Mouse (Mus musculus) myocyte (in vitro differentiated cells): ENCODE data around the gene Krtcap3.

Experiments used
- CEBPB ChIP-seq: IDR thresholded peaks from 2 replicates; pipeline ENCODE4 v1.6.1; 2011; ENCODE audit warnings: mild to moderate bottlenecking, moderate library complexity; ENCODE audit not compliant: poor library complexity, insufficient read depth, severe bottlenecking
- E2F4 ChIP-seq: IDR thresholded peaks from one replicate; pipeline ENCODE4 v1.6.1; 2011; ENCODE audit warnings: mild to moderate bottlenecking, control low read depth, moderate library complexity; ENCODE audit not compliant: insufficient read depth
- MAX ChIP-seq: IDR thresholded peaks from one replicate; pipeline ENCODE4 v1.6.1; 2011; ENCODE audit warnings: low read depth, mild to moderate bottlenecking, control low read depth
- MYOD1 ChIP-seq, 3 experiments: IDR thresholded peaks; one replicate each; pipeline ENCODE4 v1.6.1; 2011; ENCODE audit warnings: control low read depth in 2 of 3, low read depth in 2 of 3, mild to moderate bottlenecking in 2 of 3, moderate library complexity in 1 of 3; ENCODE audit not compliant: insufficient read length in 2 of 3, control insufficient read depth in 1 of 3
- MYOG ChIP-seq, 3 experiments: IDR thresholded peaks; one replicate each; pipeline ENCODE4 v1.6.1; 2011; ENCODE audit warnings: control low read depth in 2 of 3, low read depth in 2 of 3, mild to moderate bottlenecking in 2 of 3; ENCODE audit not compliant: insufficient read length in 2 of 3, control insufficient read depth in 1 of 3, insufficient read depth in 1 of 3
- POLR2A ChIP-seq: IDR thresholded peaks from one replicate; pipeline ENCODE4 v1.6.1; 2011; ENCODE audit warnings: low read depth, mild to moderate bottlenecking, control low read depth, moderate library complexity; ENCODE audit not compliant: insufficient read length
- POLR2AphosphoS2 ChIP-seq: IDR thresholded peaks from one replicate; pipeline ENCODE4 v1.6.1; 2011; ENCODE audit warnings: low read depth, control low read depth; ENCODE audit not compliant: insufficient read length
- REST ChIP-seq: IDR thresholded peaks from one replicate; pipeline ENCODE4 v1.6.1; 2011; ENCODE audit warnings: mild to moderate bottlenecking, control low read depth, moderate library complexity; ENCODE audit not compliant: insufficient read depth, insufficient read length
- SRF ChIP-seq: IDR thresholded peaks from one replicate; pipeline ENCODE4 v1.6.1; 2011; ENCODE audit warnings: low read depth; ENCODE audit not compliant: control insufficient read depth, insufficient read length
- TCF12 ChIP-seq: IDR thresholded peaks from one replicate; pipeline ENCODE4 v1.6.1; 2011; ENCODE audit warnings: mild to moderate bottlenecking, control low read depth; ENCODE audit not compliant: poor library complexity, insufficient read depth, severe bottlenecking
- TCF3 ChIP-seq: IDR thresholded peaks from one replicate; pipeline ENCODE4 v1.6.1; 2011; ENCODE audit warnings: low read depth, control low read depth; ENCODE audit not compliant: insufficient read length
- USF1 ChIP-seq: IDR thresholded peaks from one replicate; pipeline ENCODE4 v1.6.1; 2011; ENCODE audit warnings: low read depth, mild to moderate bottlenecking, control low read depth, moderate library complexity

DNA sequence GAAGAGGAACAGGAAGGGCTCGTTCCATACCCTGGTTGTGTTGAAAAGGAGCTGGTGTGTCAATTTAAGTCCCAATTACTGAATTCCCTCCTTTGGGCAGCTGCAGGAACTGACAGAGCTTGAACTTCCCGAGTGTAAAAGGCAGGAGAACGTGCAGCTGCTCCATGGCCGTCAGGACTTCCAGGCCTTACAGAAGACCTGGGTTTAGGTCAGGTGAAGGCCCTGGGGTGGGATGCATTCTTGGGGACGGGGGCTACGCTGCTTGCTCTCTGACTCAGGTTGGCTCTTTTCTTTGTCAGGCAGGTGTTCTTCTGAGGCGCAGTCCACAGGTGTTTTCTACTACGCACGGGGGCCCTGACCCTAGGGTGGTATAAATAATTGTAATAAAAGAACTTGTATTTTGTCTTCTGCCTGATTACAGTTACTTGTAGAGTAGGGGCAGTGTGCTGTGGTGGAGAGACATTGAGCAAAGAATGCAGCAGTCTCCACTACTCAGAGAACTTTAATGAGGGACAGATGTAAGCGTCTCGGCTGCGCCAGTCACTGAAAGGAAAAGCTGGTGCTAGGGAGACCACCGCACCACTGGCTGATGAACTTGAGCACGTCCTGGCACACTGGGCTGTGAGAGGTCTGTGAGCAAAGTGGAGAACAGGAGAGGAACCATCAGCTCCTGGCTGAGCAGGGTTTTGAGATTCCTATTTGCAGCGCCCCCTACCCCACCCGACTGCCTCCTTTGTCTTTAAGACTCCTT is 1.5 kb downstream of the Krtcap3 start:
- no peak for TF ChIP-seq POLR2A
- TF ChIP-seq POLR2AphosphoS2, result peak; percentile 18
- TF ChIP-seq REST, result no peak
- TF ChIP-seq MYOD1 (IDR thresholded peaks at IDR 0.05; ENCODE audit: control insufficient read depth in 1 of 3, insufficient read length in 2 of 3, low read depth in 2 of 3), result no peak
- TF ChIP-seq TCF3, result no peak
- TF ChIP-seq MAX, result no peak
- TF ChIP-seq E2F4, result no peak
- TF ChIP-seq MYOG (IDR thresholded peaks at IDR 0.05; ENCODE audit: control insufficient read depth in 1 of 3, insufficient read depth in 1 of 3, insufficient read length in 2 of 3, low read depth in 2 of 3), result no peak
- no peak for TF ChIP-seq USF1
- TF ChIP-seq TCF12, result no peak
- TF ChIP-seq CEBPB, result no peak
- TF ChIP-seq SRF, result no peak
